Mouse (Mus musculus) heart, embryonic 13.5 days (tissue): Measurements from ENCODE around the gene Ppp2r5a. TPM values are rescaled to one million over a fixed set of nuclear protein-coding genes. Genes with fewer than 3 reads are reported as not detected.
A peak's percentile ranks its signal among the peaks of the same experiment; 100 is the strongest.

Experiments used
- ATAC-seq: fragments of 200-750 bp; cut with Nextera tagmentation; 2 replicates; pipeline ENCODE4 v1.8.0; 2017; ENCODE audit warnings: moderate TSS enrichment; ENCODE audit not compliant: insufficient number of reproducible peaks, low FRiP score, low TSS enrichment; ENCODE audit errors: extremely low read depth
- H3K27ac ChIP-seq: fragments of 300-500 bp; sonication (generic); replicated peaks from 2 replicates; pipeline ENCODE4 v1.5.1; 2015; ENCODE audit warnings: moderate library complexity, mild to moderate bottlenecking, inconsistent platforms
- H3K27me3 ChIP-seq: fragments of 300-500 bp; sonication (generic); replicated peaks from 2 replicates; pipeline ENCODE4 v1.6.1; 2015; ENCODE audit warnings: mild to moderate bottlenecking, inconsistent platforms
- H3K36me3 ChIP-seq: fragments of 300-500 bp; sonication (generic); 2 replicates; pipeline ENCODE4 v1.6.1; 2015; ENCODE audit warnings: mild to moderate bottlenecking, inconsistent platforms
- H3K4me1 ChIP-seq: fragments of 300-500 bp; sonication (generic); 2 replicates; pipeline ENCODE4 v1.6.1; 2015; ENCODE audit warnings: inconsistent platforms
- H3K4me2 ChIP-seq: fragments of 300-500 bp; sonication (generic); 2 replicates; pipeline ENCODE4 v1.6.1; 2015; ENCODE audit warnings: inconsistent platforms, mild to moderate bottlenecking, moderate library complexity
- H3K4me3 ChIP-seq: fragments of 300-500 bp; sonication (generic); 2 replicates; pipeline ENCODE4 v1.5.1; 2015; ENCODE audit warnings: moderate library complexity, mild to moderate bottlenecking, inconsistent platforms
- H3K9ac ChIP-seq: fragments of 300-500 bp; sonication (generic); 2 replicates; pipeline ENCODE4 v1.6.1; 2015; ENCODE audit warnings: inconsistent platforms, mild to moderate bottlenecking, moderate library complexity
- H3K9me3 ChIP-seq: fragments of 300-500 bp; sonication (generic); 2 replicates; pipeline ENCODE4 v1.6.1; 2016; ENCODE audit warnings: inconsistent platforms
- WGBS: fragments of 180-500 bp; shearing (Covaris S2); methylation state at CpG from one replicate; pipeline ENCODE4 v1.1.7; 2015; ENCODE audit warnings: mixed read lengths; 5-methylcytosine and 5-hydroxymethylcytosine counted together
- polyA plus RNA-seq: library from polyadenylated mRNA; unstranded; fragments of >200 nt; fragmentation: Nextera tagmentation; extraction: Ambion mirVana; gene quantifications from 2 replicates; pipeline ENCODE4 v1.2.1, GENCODE M21; 2015

Ppp2r5a gene
- 21.2 and 22.6 TPM in 2 replicates for polyA plus RNA-seq

DNA sequence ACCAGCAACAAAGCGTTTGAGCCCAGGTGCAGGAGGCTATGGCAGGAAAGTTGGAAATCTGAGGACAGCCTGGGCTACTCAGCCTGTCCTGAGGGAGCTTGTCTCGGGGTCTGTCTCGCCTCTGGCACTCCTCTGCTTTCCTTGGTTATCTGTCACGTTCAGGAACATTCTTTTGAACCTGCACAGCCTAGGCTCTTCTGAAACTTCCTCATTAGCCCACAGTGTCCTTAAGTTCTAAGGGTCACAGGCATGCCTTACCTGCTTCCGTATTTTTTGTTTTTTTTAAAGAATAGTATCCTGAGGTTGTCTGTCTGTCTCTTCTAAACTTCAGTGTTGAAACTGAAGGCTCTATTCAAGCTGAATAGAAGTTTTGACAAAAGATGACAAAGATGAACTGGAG, at the start of gene Ppp2r5a:
TSS of gene Ppp2r5a (minus strand) at position 199 of the 400 bp plus-strand sequence.
- no peak for ATAC-seq

DNA sequence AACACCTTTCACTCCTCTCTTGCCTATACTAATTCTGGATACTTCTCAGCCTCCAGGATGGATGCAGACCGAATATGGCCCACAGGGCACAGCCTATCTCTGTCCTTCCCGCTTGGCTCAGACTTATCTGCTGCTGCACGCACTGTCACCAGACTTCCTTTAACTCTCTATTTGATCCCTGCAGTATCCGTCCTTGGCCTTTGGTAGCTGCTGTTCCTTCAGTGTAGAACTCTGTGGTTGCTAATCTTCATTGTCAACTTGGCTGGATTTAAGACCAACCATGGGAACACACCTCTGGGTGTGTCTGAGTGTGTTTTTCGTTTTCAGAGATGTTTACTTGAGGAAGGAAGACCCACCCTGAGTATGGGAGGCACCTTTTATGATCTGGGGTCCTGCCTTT, 47.5 kb upstream of the Ppp2r5a start:
- Histone ChIP-seq H3K9me3 (no peaks in the 10 kb centered on the region), H3K4me3 (no peak overlapping the region), H3K27me3 (no peaks in the 10 kb centered on the region), H3K27ac (peak overlapping the region; percentile 28; the same call in 1 of the 2 replicates), H3K9ac (no peak overlapping the region), H3K4me2 (no peak overlapping the region), H3K4me1 (peaks cover 60% of the 10 kb centered on the region), H3K36me3 (no peaks in the 10 kb centered on the region)
- ATAC-seq, result no peak
- 14% methylated on average over 5 of the region's 5 CpGs for WGBS

More for the DNA sequence above, at the start of gene Ppp2r5a:
- Histone ChIP-seq H3K4me2 (no peak within 1 kb of the TSS), H3K27me3 (no peaks in the 10 kb centered on the region; the same call in 1 of the 2 replicates), H3K27ac (no peak within 1 kb of the TSS), H3K9me3 (no peaks in the 10 kb centered on the region), H3K4me1 (peaks cover 33% of the 10 kb centered on the region), H3K4me3 (no peak within 1 kb of the TSS), H3K9ac (0 out of 2 replicates have a peak within 1 kb of the TSS, but pooled peaks have one; percentile 2), H3K36me3 (no peaks in the 10 kb centered on the region)
- WGBS, result 44% methylated on average over 5 of the region's 5 CpGs

DNA sequence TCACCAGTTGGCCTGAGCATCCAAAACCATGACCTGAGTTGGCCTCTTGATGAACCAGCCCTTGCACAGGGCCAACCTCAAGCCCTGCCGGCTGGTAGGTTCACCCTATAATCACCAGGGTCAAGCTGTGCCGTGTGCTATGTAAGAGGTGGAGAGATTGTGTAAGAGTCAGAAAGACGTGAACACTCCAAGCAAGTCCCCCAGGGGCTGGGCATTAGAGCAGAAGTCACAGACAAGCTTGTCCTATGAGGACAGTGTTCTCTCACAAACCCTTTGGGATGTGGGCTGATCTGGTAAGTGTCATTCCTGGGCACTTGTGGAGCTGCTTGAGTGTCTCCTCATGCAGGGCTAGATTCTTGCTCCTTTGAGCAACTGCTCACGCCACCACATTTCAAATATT, 46.5 kb upstream of the Ppp2r5a start:
- no peaks in the 10 kb centered on the region for H3K27me3 ChIP-seq
- H3K4me1 ChIP-seq, result peaks cover 55% of the 10 kb centered on the region
- H3K9me3 ChIP-seq, result no peaks in the 10 kb centered on the region
- no peak overlapping the region for H3K9ac ChIP-seq
- ATAC-seq, result no peak
- 67% methylated on average over 4 of the region's 4 CpGs for WGBS
- H3K4me2 ChIP-seq, result no peak overlapping the region
- H3K27ac ChIP-seq, result no peak overlapping the region
- no peak overlapping the region for H3K4me3 ChIP-seq
- no peaks in the 10 kb centered on the region for H3K36me3 ChIP-seq

DNA sequence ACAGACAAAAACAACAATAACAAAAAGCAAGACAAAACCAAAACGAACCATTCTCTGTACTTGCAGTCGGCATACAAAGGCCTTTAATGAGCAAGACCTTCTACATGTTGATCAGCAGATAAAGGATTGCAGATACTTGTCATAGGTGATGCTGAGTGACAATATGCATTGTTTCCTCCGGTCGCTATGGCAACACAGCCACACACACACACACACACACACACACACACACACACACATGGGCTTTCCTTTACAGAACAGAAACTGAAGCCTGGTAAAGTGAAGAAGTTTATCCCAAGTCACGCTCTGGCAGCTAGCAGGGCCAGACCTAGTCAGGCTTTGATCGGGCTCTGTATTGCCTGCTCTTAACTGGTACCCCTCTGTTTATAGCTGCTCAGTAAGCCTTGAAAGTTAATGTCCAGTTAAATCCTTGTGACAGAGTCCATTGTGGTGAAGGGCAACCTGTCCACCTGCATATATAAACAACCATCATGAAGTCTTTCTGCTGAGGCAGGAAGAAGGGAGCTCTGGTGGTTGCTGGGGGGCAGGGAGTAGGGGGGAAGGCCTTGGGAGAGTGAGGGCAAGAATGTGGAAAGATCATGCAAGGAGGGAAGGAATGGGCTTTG, 44.4 kb upstream of the Ppp2r5a start:
- 77% methylated on average over 6 of the region's 6 CpGs for WGBS
- Histone ChIP-seq H3K4me1 (peaks cover 48% of the 10 kb centered on the region), H3K4me3 (no peak overlapping the region), H3K9ac (peak overlapping the region; percentile 47; the same call in 1 of the 2 replicates), H3K9me3 (no peaks in the 10 kb centered on the region), H3K36me3 (no peaks in the 10 kb centered on the region), H3K27ac (peak overlapping the region; percentile 39; the same call in 1 of the 2 replicates), H3K4me2 (no peak overlapping the region), H3K27me3 (no peaks in the 10 kb centered on the region)
- no peak for ATAC-seq

DNA sequence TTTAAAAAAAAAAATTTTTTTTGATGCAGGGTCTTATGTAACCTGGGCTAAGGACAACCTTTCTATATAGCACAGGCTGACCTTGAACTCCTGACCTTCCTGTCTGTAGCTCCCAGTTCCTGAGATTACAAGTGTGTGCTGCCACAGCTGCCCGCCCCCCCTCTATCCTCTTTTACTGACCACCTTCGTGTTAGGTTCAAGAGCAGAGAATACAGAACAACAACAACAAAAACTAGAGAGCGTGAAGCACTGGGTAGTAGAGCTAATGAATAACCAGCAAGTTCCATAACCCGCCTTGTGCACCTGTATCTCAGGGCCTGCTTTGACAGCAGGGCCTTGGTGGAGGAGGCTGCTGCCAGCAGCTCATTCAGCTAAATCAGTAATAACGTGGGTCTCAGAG, 43.2 kb upstream of the Ppp2r5a start:
- no peaks in the 10 kb centered on the region for H3K27me3 ChIP-seq
- WGBS, result 56% methylated on average over 5 of the region's 5 CpGs
- H3K9ac ChIP-seq, result no peak overlapping the region
- H3K4me3 ChIP-seq, result no peak overlapping the region
- H3K9me3 ChIP-seq, result no peaks in the 10 kb centered on the region
- ATAC-seq, result no peak
- H3K27ac ChIP-seq, result no peak overlapping the region
- no peak overlapping the region for H3K4me2 ChIP-seq
- no peaks in the 10 kb centered on the region for H3K36me3 ChIP-seq
- peaks cover 48% of the 10 kb centered on the region for H3K4me1 ChIP-seq

DNA sequence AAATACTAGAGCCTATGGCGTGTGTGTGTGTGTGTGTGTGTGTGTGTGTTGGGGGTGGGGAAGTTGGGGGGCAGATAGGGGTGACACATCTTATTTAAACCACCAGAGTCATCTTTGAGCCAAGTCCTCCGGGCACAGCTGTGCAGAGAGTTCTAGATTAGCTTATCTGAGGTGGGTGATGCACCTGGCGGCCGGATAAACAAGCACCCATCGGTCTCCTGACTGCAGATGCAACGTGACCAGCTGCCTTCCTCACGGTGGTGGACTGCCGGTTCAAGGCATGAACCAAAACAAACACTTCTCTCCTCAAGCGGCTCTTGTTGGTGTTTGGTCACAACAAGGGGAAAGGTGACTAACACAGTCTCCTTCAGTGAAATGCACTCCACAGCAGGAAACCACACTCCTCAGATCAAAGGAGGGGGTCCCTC, 42.8 kb upstream of the Ppp2r5a start:
- ATAC-seq, result no peak
- H3K27ac ChIP-seq, result no peak overlapping the region
- peaks cover 44% of the 10 kb centered on the region for H3K4me1 ChIP-seq
- no peaks in the 10 kb centered on the region for H3K27me3 ChIP-seq
- 44% methylated on average over 9 of the region's 9 CpGs for WGBS
- no peak overlapping the region for H3K4me2 ChIP-seq
- H3K4me3 ChIP-seq, result no peak overlapping the region
- H3K9me3 ChIP-seq, result no peaks in the 10 kb centered on the region
- H3K9ac ChIP-seq, result no peak overlapping the region
- H3K36me3 ChIP-seq, result no peaks in the 10 kb centered on the region

DNA sequence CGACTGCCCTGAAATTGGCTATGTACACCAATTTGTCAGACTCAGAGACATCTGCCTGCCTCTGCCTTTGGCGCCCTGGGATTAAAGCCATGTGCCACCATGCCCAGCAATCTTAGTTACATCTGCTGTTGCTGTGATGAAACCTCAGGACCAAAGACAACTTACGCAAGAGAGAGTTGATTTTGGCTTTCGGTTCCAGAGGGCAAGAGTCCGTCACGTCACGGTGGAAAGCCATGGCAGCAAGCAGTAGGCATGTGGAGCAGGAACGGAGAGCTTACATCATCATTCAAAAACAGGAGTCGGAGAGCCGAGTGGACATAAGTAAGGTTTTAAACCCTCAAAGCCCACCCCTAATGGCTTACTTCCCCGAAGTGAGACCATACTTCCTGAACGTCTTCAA, 42.3 kb upstream of the Ppp2r5a start:
- peaks cover 39% of the 10 kb centered on the region for H3K4me1 ChIP-seq
- no peak overlapping the region for H3K4me3 ChIP-seq
- no peak overlapping the region for H3K27ac ChIP-seq
- no peak overlapping the region for H3K4me2 ChIP-seq
- 77% methylated on average over 12 of the region's 12 CpGs for WGBS
- ATAC-seq, result no peak
- H3K9ac ChIP-seq, result no peak overlapping the region
- H3K27me3 ChIP-seq, result no peaks in the 10 kb centered on the region
- H3K36me3 ChIP-seq, result no peaks in the 10 kb centered on the region
- no peaks in the 10 kb centered on the region for H3K9me3 ChIP-seq

DNA sequence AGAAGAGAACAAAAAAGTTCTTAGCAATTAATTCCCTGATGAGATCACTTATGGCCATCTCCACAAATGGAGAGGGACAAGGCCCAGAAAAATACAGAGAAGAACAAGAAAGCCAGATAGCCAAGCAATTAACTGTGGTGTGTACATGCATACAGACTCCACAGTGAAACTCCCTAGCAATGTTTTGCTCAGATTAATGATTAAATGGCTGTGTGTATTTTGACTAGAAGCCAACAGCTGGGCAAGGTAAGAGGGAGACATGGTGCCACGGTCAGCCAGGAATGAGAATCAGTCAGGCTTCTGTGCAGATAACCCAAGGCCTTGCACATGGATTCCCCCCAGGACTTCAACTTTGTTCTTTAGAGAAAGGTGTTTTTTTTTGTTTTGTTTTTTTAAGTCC, 41.4 kb upstream of the Ppp2r5a start:
- peaks cover 30% of the 10 kb centered on the region for H3K4me1 ChIP-seq
- no peaks in the 10 kb centered on the region for H3K36me3 ChIP-seq
- no peak for ATAC-seq
- H3K9ac ChIP-seq, result no peak overlapping the region
- WGBS, result 50% methylated on average over 1 of the region's 1 CpGs
- no peaks in the 10 kb centered on the region for H3K27me3 ChIP-seq
- H3K4me2 ChIP-seq, result no peak overlapping the region
- H3K9me3 ChIP-seq, result no peaks in the 10 kb centered on the region
- H3K27ac ChIP-seq, result no peak overlapping the region
- no peak overlapping the region for H3K4me3 ChIP-seq

DNA sequence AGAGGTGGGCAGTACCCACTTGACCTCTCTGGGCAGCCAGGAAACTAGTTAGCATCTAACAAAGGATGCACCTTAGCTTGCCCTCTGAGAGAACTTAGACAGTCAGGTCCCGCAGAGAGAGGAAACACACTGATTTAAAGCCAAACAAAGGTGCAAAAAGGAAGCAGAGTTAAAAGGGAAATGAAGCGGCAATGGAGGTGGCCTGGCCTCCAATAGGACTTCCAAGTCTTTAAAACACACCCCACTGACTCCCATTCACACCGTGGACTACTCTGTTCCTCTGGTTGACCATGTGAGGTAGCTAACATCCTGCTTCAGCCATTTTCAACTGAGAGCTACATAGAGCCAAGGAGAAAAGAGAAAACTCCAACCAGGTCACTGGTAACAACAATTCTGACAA, 35.9 kb upstream of the Ppp2r5a start:
- Histone ChIP-seq H3K27ac (no peak overlapping the region), H3K4me2 (no peak overlapping the region), H3K9ac (no peak overlapping the region), H3K4me1 (peaks cover 45% of the 10 kb centered on the region), H3K4me3 (no peak overlapping the region), H3K9me3 (no peaks in the 10 kb centered on the region), H3K27me3 (no peaks in the 10 kb centered on the region), H3K36me3 (no peaks in the 10 kb centered on the region)
- ATAC-seq, result no peak
- WGBS, result 73% methylated on average over 3 of the region's 3 CpGs

DNA sequence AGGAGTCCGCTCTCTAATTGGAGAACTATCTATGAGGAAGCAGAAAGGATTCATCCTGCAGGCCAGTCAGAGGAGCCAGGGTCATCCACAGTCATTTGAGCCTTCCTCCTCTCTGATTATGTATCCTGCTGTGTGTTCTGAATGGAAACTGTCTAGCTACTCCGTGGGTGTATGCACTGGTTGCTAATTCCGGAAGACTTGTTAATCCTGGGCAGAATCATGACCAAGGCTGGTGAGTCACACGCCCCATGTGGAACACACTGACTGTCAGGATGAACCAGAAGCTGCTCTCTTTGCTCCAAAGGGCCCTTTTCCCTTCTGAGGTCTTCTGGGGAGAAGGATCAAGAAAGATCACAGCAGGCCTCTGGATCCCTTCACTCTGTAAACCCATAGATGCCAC, 35.5 kb upstream of the Ppp2r5a start:
- no peak overlapping the region for H3K9ac ChIP-seq
- no peaks in the 10 kb centered on the region for H3K9me3 ChIP-seq
- H3K4me3 ChIP-seq, result no peak overlapping the region
- H3K27me3 ChIP-seq, result no peaks in the 10 kb centered on the region
- no peak overlapping the region for H3K27ac ChIP-seq
- H3K4me1 ChIP-seq, result peaks cover 43% of the 10 kb centered on the region
- H3K36me3 ChIP-seq, result no peaks in the 10 kb centered on the region
- no peak overlapping the region for H3K4me2 ChIP-seq
- 48% methylated on average over 4 of the region's 4 CpGs for WGBS
- no peak for ATAC-seq

DNA sequence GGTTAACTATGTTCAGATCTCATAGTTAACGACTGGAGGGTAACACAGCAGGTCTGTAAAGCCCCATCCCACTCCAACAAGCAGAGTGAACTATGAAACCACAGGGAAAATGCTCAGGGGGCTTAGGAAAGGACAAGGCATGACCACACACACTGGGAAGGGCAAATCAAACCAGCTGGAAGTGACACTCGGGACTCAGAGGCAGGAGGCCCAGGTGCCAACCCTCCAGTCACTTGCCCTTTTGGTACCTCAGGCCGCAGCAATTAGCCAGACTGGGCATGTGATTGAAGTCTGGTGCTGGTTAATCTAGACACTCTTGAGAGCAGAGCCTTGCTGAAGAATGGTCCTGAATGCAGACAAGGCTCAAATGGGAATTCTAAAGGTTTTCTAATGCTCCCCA, 33.6 kb upstream of the Ppp2r5a start:
- Histone ChIP-seq H3K9me3 (no peaks in the 10 kb centered on the region), H3K4me3 (no peak overlapping the region), H3K4me1 (peaks cover 55% of the 10 kb centered on the region), H3K4me2 (no peak overlapping the region), H3K9ac (no peak overlapping the region; the same call in 1 of the 2 replicates), H3K27me3 (no peaks in the 10 kb centered on the region), H3K36me3 (no peaks in the 10 kb centered on the region), H3K27ac (peak overlapping the region; percentile 32)
- WGBS, result 27% methylated on average over 3 of the region's 3 CpGs
- ATAC-seq, result no peak

DNA sequence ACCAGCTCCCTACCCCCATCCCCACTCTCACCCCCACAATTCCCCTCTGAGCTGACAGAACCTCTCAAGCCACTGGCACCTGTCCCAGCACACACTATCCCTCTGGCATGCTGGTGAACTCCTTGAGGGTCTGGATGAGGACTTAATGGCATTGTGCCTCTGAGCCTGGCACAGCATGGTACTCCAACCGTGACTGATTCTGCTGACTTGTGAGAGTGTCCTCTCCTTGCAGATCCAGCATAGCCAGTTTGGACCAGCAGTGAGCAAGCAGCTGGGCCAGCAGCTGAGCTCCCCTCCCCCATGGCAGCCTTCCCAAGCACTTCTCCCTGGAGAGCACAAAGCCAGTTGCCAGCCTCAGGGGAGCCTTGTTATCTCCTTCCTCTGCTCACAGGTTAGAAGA, 32.3 kb upstream of the Ppp2r5a start:
- peak overlapping the region; percentile 57 for H3K9ac ChIP-seq
- WGBS, result 7% methylated on average over 1 of the region's 1 CpGs
- ATAC-seq, result no peak
- no peak overlapping the region for H3K4me3 ChIP-seq
- no peak overlapping the region for H3K4me2 ChIP-seq
- no peaks in the 10 kb centered on the region for H3K36me3 ChIP-seq
- no peaks in the 10 kb centered on the region for H3K27me3 ChIP-seq
- peaks cover 55% of the 10 kb centered on the region for H3K4me1 ChIP-seq
- H3K27ac ChIP-seq, result peak overlapping the region; percentile 68
- no peaks in the 10 kb centered on the region for H3K9me3 ChIP-seq
